Mouse (Mus musculus): ENCODE results near the gene Dmbt1. TPM values are rescaled to one million over a fixed set of nuclear protein-coding genes. Genes with fewer than 3 reads are reported as not detected.

Dmbt1 gene
- polyA plus RNA-seq, 1 experiment from 2014 or later = not detected

GRCm38 (mm10) chr7:131122210-131122807 lies 90.5 kb downstream of the Dmbt1 start:
- ATAC-seq (ENCODE audit: low FRiP score) (no peak), DNase-seq (ENCODE audit: low spot score) (no peak)
- no peak overlapping the region for H3K27ac ChIP-seq (ENCODE audit: low read depth, low read length)
- H3K4me1 ChIP-seq (replicated peaks; ENCODE audit: control insufficient read depth, insufficient read depth, low read length) = no peaks in the 10 kb centered on the region
- H3K9ac ChIP-seq (ENCODE audit: low read depth, low read length) = no peak overlapping the region
- H3K9me3 ChIP-seq (ENCODE audit: control insufficient read depth, low read length) = no peaks in the 10 kb centered on the region
- H3K27me3 ChIP-seq (ENCODE audit: control insufficient read depth, insufficient read depth, low read length) = no peaks in the 10 kb centered on the region
- H3K36me3 ChIP-seq (ENCODE audit: control insufficient read depth, insufficient read depth, low read length) = no peaks in the 10 kb centered on the region
- no peak overlapping the region for H3K4me3 ChIP-seq (ENCODE audit: low read depth, low read length)
- H3K4me2 ChIP-seq (replicated peaks; ENCODE audit: low read depth, low read length) = no peak overlapping the region
- 92% methylated on average over 2 of the region's 2 CpGs for WGBS

GRCm38 (mm10) chr7:131130021-131130420 lies 98.2 kb downstream of the Dmbt1 start:
- Histone ChIP-seq H3K4me2 (replicated peaks; ENCODE audit: low read depth, low read length) (no peak overlapping the region), H3K9ac (ENCODE audit: low read depth, low read length) (no peak overlapping the region), H3K9me3 (ENCODE audit: control insufficient read depth, low read length) (no peaks in the 10 kb centered on the region), H3K4me3 (ENCODE audit: low read depth, low read length) (no peak overlapping the region), H3K4me1 (replicated peaks; ENCODE audit: control insufficient read depth, insufficient read depth, low read length) (no peaks in the 10 kb centered on the region), H3K27ac (ENCODE audit: low read depth, low read length) (no peak overlapping the region), H3K36me3 (ENCODE audit: control insufficient read depth, insufficient read depth, low read length) (no peaks in the 10 kb centered on the region), H3K27me3 (ENCODE audit: control insufficient read depth, insufficient read depth, low read length) (no peaks in the 10 kb centered on the region)
- WGBS = 56% methylated on average over 12 of the region's 12 CpGs
- no peak for ATAC-seq (ENCODE audit: low FRiP score)
- peak; percentile 39 for DNase-seq (ENCODE audit: low spot score)

GRCm38 (mm10) chr7:131133181-131133580 lies 101.3 kb downstream of the Dmbt1 start:
- no peak for ATAC-seq (ENCODE audit: low FRiP score)
- Histone ChIP-seq H3K27ac (ENCODE audit: low read depth, low read length) (no peak overlapping the region), H3K4me2 (replicated peaks; ENCODE audit: low read depth, low read length) (no peak overlapping the region), H3K4me1 (replicated peaks; ENCODE audit: control insufficient read depth, insufficient read depth, low read length) (no peaks in the 10 kb centered on the region), H3K9ac (ENCODE audit: low read depth, low read length) (no peak overlapping the region), H3K9me3 (ENCODE audit: control insufficient read depth, low read length) (no peaks in the 10 kb centered on the region), H3K36me3 (ENCODE audit: control insufficient read depth, insufficient read depth, low read length) (no peaks in the 10 kb centered on the region), H3K27me3 (ENCODE audit: control insufficient read depth, insufficient read depth, low read length) (no peaks in the 10 kb centered on the region), H3K4me3 (ENCODE audit: low read depth, low read length) (no peak overlapping the region)
- 78% methylated on average over 3 of the region's 3 CpGs for WGBS
- no peak for DNase-seq (ENCODE audit: low spot score)

GRCm38 (mm10) chr7:131146214-131146613 lies 114.4 kb downstream of the Dmbt1 start, which contains the start of gene 4933402N03Rik:
4933402N03Rik (minus strand) TSS chr7:131146314.
- Histone ChIP-seq H3K36me3 (ENCODE audit: control insufficient read depth, insufficient read depth, low read length) (no peaks in the 10 kb centered on the region), H3K4me2 (replicated peaks; ENCODE audit: low read depth, low read length) (no peak within 1 kb of the TSS), H3K9ac (ENCODE audit: low read depth, low read length) (no peak within 1 kb of the TSS), H3K27me3 (ENCODE audit: control insufficient read depth, insufficient read depth, low read length) (no peaks in the 10 kb centered on the region), H3K4me3 (ENCODE audit: low read depth, low read length) (no peak within 1 kb of the TSS), H3K27ac (ENCODE audit: low read depth, low read length) (no peak within 1 kb of the TSS), H3K9me3 (ENCODE audit: control insufficient read depth, low read length) (no peaks in the 10 kb centered on the region), H3K4me1 (replicated peaks; ENCODE audit: control insufficient read depth, insufficient read depth, low read length) (no peaks in the 10 kb centered on the region)
- WGBS = 95% methylated on average over 2 of the region's 2 CpGs
- DNase-seq (ENCODE audit: low spot score) (no peak), ATAC-seq (ENCODE audit: low FRiP score) (no peak)

GRCm38 (mm10) chr7:131150179-131150578 lies 118.3 kb downstream of the Dmbt1 start:
- Histone ChIP-seq H3K4me3 (ENCODE audit: low read depth, low read length) (no peak overlapping the region), H3K36me3 (ENCODE audit: control insufficient read depth, insufficient read depth, low read length) (no peaks in the 10 kb centered on the region), H3K4me2 (replicated peaks; ENCODE audit: low read depth, low read length) (no peak overlapping the region), H3K9me3 (ENCODE audit: control insufficient read depth, low read length) (no peaks in the 10 kb centered on the region), H3K27me3 (ENCODE audit: control insufficient read depth, insufficient read depth, low read length) (no peaks in the 10 kb centered on the region), H3K4me1 (replicated peaks; ENCODE audit: control insufficient read depth, insufficient read depth, low read length) (no peaks in the 10 kb centered on the region), H3K27ac (ENCODE audit: low read depth, low read length) (no peak overlapping the region), H3K9ac (ENCODE audit: low read depth, low read length) (no peak overlapping the region)
- ATAC-seq (ENCODE audit: low FRiP score) (no peak), DNase-seq (ENCODE audit: low spot score) (no peak)
- WGBS = 92% methylated on average over 3 of the region's 3 CpGs

GRCm38 (mm10) chr7:131153044-131153443 lies 121.2 kb downstream of the Dmbt1 start:
- H3K4me1 ChIP-seq (replicated peaks; ENCODE audit: control insufficient read depth, insufficient read depth, low read length) = no peaks in the 10 kb centered on the region
- no peaks in the 10 kb centered on the region for H3K27me3 ChIP-seq (ENCODE audit: control insufficient read depth, insufficient read depth, low read length)
- no peak overlapping the region for H3K4me3 ChIP-seq (ENCODE audit: low read depth, low read length)
- DNase-seq (ENCODE audit: low spot score) (no peak), ATAC-seq (ENCODE audit: low FRiP score) (no peak)
- 88% methylated on average over 5 of the region's 5 CpGs for WGBS
- H3K9me3 ChIP-seq (ENCODE audit: control insufficient read depth, low read length) = no peaks in the 10 kb centered on the region
- H3K9ac ChIP-seq (ENCODE audit: low read depth, low read length) = no peak overlapping the region
- no peaks in the 10 kb centered on the region for H3K36me3 ChIP-seq (ENCODE audit: control insufficient read depth, insufficient read depth, low read length)
- no peak overlapping the region for H3K27ac ChIP-seq (ENCODE audit: low read depth, low read length)
- no peak overlapping the region for H3K4me2 ChIP-seq (replicated peaks; ENCODE audit: low read depth, low read length)

- no peak overlapping the region for H3K4me3 ChIP-seq (ENCODE audit: low read depth, low read length)
- no peak overlapping the region for H3K4me2 ChIP-seq (replicated peaks; ENCODE audit: low read depth, low read length)
- no peak for ATAC-seq (ENCODE audit: low FRiP score)
- WGBS = 80% methylated on average over 7 of the region's 7 CpGs
- no peaks in the 10 kb centered on the region for H3K9me3 ChIP-seq (ENCODE audit: control insufficient read depth, low read length)
- no peaks in the 10 kb centered on the region for H3K36me3 ChIP-seq (ENCODE audit: control insufficient read depth, insufficient read depth, low read length)
- no peaks in the 10 kb centered on the region for H3K4me1 ChIP-seq (replicated peaks; ENCODE audit: control insufficient read depth, insufficient read depth, low read length)
- H3K27ac ChIP-seq (ENCODE audit: low read depth, low read length) = no peak overlapping the region
- no peak for DNase-seq (ENCODE audit: low spot score)
- H3K27me3 ChIP-seq (ENCODE audit: control insufficient read depth, insufficient read depth, low read length) = no peaks in the 10 kb centered on the region
- H3K9ac ChIP-seq (ENCODE audit: low read depth, low read length) = no peak overlapping the region
Observed at GRCm38 (mm10) chr7:131162251-131162650, 130.4 kb downstream of the Dmbt1 start.

GRCm38 (mm10) chr7:131167771-131168170 lies 135.9 kb downstream of the Dmbt1 start:
- DNase-seq (ENCODE audit: low spot score) = no peak
- no peak overlapping the region for H3K27ac ChIP-seq (ENCODE audit: low read depth, low read length)
- no peaks in the 10 kb centered on the region for H3K27me3 ChIP-seq (ENCODE audit: control insufficient read depth, insufficient read depth, low read length)
- H3K9me3 ChIP-seq (ENCODE audit: control insufficient read depth, low read length) = no peaks in the 10 kb centered on the region
- ATAC-seq (ENCODE audit: low FRiP score) = no peak
- no peak overlapping the region for H3K9ac ChIP-seq (ENCODE audit: low read depth, low read length)
- H3K4me3 ChIP-seq (ENCODE audit: low read depth, low read length) = no peak overlapping the region
- 85% methylated on average over 3 of the region's 3 CpGs for WGBS
- no peaks in the 10 kb centered on the region for H3K36me3 ChIP-seq (ENCODE audit: control insufficient read depth, insufficient read depth, low read length)
- H3K4me1 ChIP-seq (replicated peaks; ENCODE audit: control insufficient read depth, insufficient read depth, low read length) = no peaks in the 10 kb centered on the region
- H3K4me2 ChIP-seq (replicated peaks; ENCODE audit: low read depth, low read length) = no peak overlapping the region

GRCm38 (mm10) chr7:131169099-131169498 lies 137.2 kb downstream of the Dmbt1 start:
- 65% methylated on average over 2 of the region's 2 CpGs for WGBS
- H3K9ac ChIP-seq (ENCODE audit: low read depth, low read length) = no peak overlapping the region
- H3K4me2 ChIP-seq (replicated peaks; ENCODE audit: low read depth, low read length) = no peak overlapping the region
- no peak overlapping the region for H3K4me3 ChIP-seq (ENCODE audit: low read depth, low read length)
- no peak overlapping the region for H3K27ac ChIP-seq (ENCODE audit: low read depth, low read length)
- H3K9me3 ChIP-seq (ENCODE audit: control insufficient read depth, low read length) = no peaks in the 10 kb centered on the region
- no peaks in the 10 kb centered on the region for H3K36me3 ChIP-seq (ENCODE audit: control insufficient read depth, insufficient read depth, low read length)
- no peak for DNase-seq (ENCODE audit: low spot score)
- H3K27me3 ChIP-seq (ENCODE audit: control insufficient read depth, insufficient read depth, low read length) = no peaks in the 10 kb centered on the region
- ATAC-seq (ENCODE audit: low FRiP score) = no peak
- no peaks in the 10 kb centered on the region for H3K4me1 ChIP-seq (replicated peaks; ENCODE audit: control insufficient read depth, insufficient read depth, low read length)

Measured in hindbrain, embryonic 11.5 days (tissue).